Mouse (Mus musculus): ENCODE data around the gene Igsf6.

DNA sequence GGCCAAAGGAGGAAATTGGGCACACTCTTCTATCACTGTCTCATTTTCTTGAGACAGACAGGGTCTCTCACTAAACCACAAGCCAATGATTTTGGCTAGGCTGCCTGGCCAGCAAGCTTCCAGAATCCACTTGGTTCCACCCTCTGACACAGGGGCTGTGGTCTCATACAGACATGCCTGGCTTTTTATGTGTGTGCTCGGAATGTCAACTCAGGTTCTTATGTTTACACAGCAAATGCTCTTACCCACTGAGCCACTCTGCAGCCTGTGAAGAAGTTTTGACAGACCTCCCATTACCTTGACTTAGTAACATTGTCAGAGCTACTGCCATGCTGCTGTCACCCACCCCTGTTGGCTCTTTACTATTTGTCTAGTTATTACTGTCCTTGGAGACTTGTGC is 32.4 kb downstream of the Igsf6 start:
- TF ChIP-seq CTCF (IDR thresholded peaks at IDR 0.05; ENCODE audit: control insufficient read depth, insufficient read depth, insufficient replicate concordance, low read depth, low read length) (no peak), POLR2A (IDR thresholded peaks at IDR 0.05; ENCODE audit: control insufficient read depth, low read depth, low read length) (no peak)

Measured in testis, adult 2 months (tissue).